Mouse (Mus musculus): ENCODE measurements around the gene Xirp1. TPM values are rescaled to one million over a fixed set of nuclear protein-coding genes. Genes with fewer than 3 reads are reported as not detected.

The Xirp1 gene
- polyA plus RNA-seq, 1 experiment from 2014 or later = 0.05 TPM

- TF ChIP-seq EP300 (optimal IDR thresholded peaks at IDR 0.05) (no peak), CTCF (IDR thresholded peaks at IDR 0.05; ENCODE audit: low read depth) (0 out of 2 replicates have a peak, but pooled peaks have one; percentile 10)
- Histone ChIP-seq H3K4me2 (replicated peaks; ENCODE audit: low read depth) (peak overlapping the region; percentile 72), H3K27ac (replicated peaks) (peak overlapping the region; percentile 93), H3K9ac (ENCODE audit: low read length) (peak overlapping the region; percentile 92), H3K4me1 (replicated peaks; ENCODE audit: control insufficient read depth, insufficient read depth) (peaks cover 9% of the 10 kb centered on the region; the same call in 1 of the 2 replicates), H3K4me3 (ENCODE audit: low read depth, low read length) (peak overlapping the region; percentile 75), H3K9me3 (ENCODE audit: control insufficient read depth, low read length) (no peaks in the 10 kb centered on the region), H3K27me3 (ENCODE audit: control insufficient read depth, insufficient read depth, low read length) (no peaks in the 10 kb centered on the region; the same call in 1 of the 2 replicates), H3K36me3 (ENCODE audit: control insufficient read depth, insufficient read depth, low read length) (no peaks in the 10 kb centered on the region)
- peak; percentile 77 for DNase-seq (ENCODE audit: low spot score)
- peak; percentile 36 for ATAC-seq (ENCODE audit: low FRiP score, low TSS enrichment)
- WGBS = 0% methylated on average over 33 of the region's 48 CpGs
Observed at GRCm38 (mm10) chr9:119982956-119983551, 40.3 kb downstream of the Xirp1 start.

GRCm38 (mm10) chr9:119982241-119982811 lies 41.1 kb downstream of the Xirp1 start:
- peaks cover 15% of the 10 kb centered on the region; the same call in 1 of the 2 replicates for H3K4me1 ChIP-seq (replicated peaks; ENCODE audit: control insufficient read depth, insufficient read depth)
- H3K9me3 ChIP-seq (ENCODE audit: control insufficient read depth, low read length) = no peaks in the 10 kb centered on the region
- H3K27me3 ChIP-seq (ENCODE audit: control insufficient read depth, insufficient read depth, low read length) = no peaks in the 10 kb centered on the region; the same call in 1 of the 2 replicates
- DNase-seq (ENCODE audit: low spot score) (peak; percentile 75), ATAC-seq (ENCODE audit: low FRiP score, low TSS enrichment) (peak; percentile 30)
- peak overlapping the region; percentile 93 for H3K27ac ChIP-seq (replicated peaks)
- H3K9ac ChIP-seq (ENCODE audit: low read length) = peak overlapping the region; percentile 92
- peak overlapping the region; percentile 72 for H3K4me2 ChIP-seq (replicated peaks; ENCODE audit: low read depth)
- no peaks in the 10 kb centered on the region for H3K36me3 ChIP-seq (ENCODE audit: control insufficient read depth, insufficient read depth, low read length)
- 2% methylated on average over 11 of the region's 11 CpGs for WGBS
- peak; percentile 54 for TF ChIP-seq EP300 (optimal IDR thresholded peaks at IDR 0.05)
- peak; percentile 70 for TF ChIP-seq CTCF (IDR thresholded peaks at IDR 0.05; ENCODE audit: low read depth)
- peak overlapping the region; percentile 75 for H3K4me3 ChIP-seq (ENCODE audit: low read depth, low read length)

- 1% methylated on average over 16 of the region's 16 CpGs for WGBS
- peak; percentile 68 for TF ChIP-seq EP300 (optimal IDR thresholded peaks at IDR 0.05)
- TF ChIP-seq CTCF (IDR thresholded peaks at IDR 0.05; ENCODE audit: low read depth) = peak; percentile 16
- Histone ChIP-seq H3K27ac (replicated peaks) (peak overlapping the region; percentile 93), H3K27me3 (ENCODE audit: control insufficient read depth, insufficient read depth, low read length) (no peaks in the 10 kb centered on the region; the same call in 1 of the 2 replicates), H3K9ac (ENCODE audit: low read length) (peak overlapping the region; percentile 92), H3K4me2 (replicated peaks; ENCODE audit: low read depth) (peak overlapping the region; percentile 72), H3K4me1 (replicated peaks; ENCODE audit: control insufficient read depth, insufficient read depth) (peaks cover 17% of the 10 kb centered on the region; the same call in 1 of the 2 replicates), H3K4me3 (ENCODE audit: low read depth, low read length) (peak overlapping the region; percentile 75), H3K9me3 (ENCODE audit: control insufficient read depth, low read length) (no peaks in the 10 kb centered on the region), H3K36me3 (ENCODE audit: control insufficient read depth, insufficient read depth, low read length) (no peaks in the 10 kb centered on the region)
- DNase-seq (ENCODE audit: low spot score) (peak; percentile 81), ATAC-seq (ENCODE audit: low FRiP score, low TSS enrichment) (peak; percentile 55)
Observed at GRCm38 (mm10) chr9:119981183-119982179, 41.9 kb downstream of the Xirp1 start.

DNA sequence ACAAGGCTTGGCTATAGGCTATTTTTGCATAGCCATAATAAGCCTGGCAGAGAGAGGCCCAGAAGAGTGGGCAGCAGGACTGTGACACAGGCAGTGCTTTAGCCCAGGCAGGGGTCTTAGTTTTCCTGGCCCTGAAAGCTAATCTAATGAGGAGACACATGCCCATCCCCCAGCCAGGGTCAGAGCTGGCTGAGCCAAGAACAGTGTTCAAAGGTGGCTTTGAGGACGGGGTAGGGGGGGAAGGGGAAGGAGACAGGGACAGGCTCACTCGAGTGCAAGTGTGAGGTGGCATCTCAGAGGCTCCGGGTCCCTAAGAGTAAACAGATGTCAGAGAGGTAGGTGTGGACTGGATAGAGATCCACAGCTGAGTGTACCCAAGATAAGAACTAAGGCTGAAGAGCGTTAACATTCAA lies 42.6 kb downstream of the Xirp1 start:
- no peaks in the 10 kb centered on the region for H3K9me3 ChIP-seq (ENCODE audit: control insufficient read depth, low read length)
- peak overlapping the region; percentile 92 for H3K9ac ChIP-seq (ENCODE audit: low read length)
- H3K4me3 ChIP-seq (ENCODE audit: low read depth, low read length) = peak overlapping the region; percentile 75
- H3K27me3 ChIP-seq (ENCODE audit: control insufficient read depth, insufficient read depth, low read length) = no peaks in the 10 kb centered on the region; the same call in 1 of the 2 replicates
- peak overlapping the region; percentile 93 for H3K27ac ChIP-seq (replicated peaks)
- 8% methylated on average over 4 of the region's 4 CpGs for WGBS
- ATAC-seq (ENCODE audit: low FRiP score, low TSS enrichment) = no peak
- DNase-seq (ENCODE audit: low spot score) = no peak
- H3K4me2 ChIP-seq (replicated peaks; ENCODE audit: low read depth) = peak overlapping the region; percentile 72
- peaks cover 17% of the 10 kb centered on the region; the same call in 1 of the 2 replicates for H3K4me1 ChIP-seq (replicated peaks; ENCODE audit: control insufficient read depth, insufficient read depth)
- no peak for TF ChIP-seq CTCF (IDR thresholded peaks at IDR 0.05; ENCODE audit: low read depth)
- no peaks in the 10 kb centered on the region for H3K36me3 ChIP-seq (ENCODE audit: control insufficient read depth, insufficient read depth, low read length)

GRCm38 (mm10) chr9:119979749-119980148 lies 43.6 kb downstream of the Xirp1 start:
- no peak overlapping the region for H3K4me3 ChIP-seq (ENCODE audit: low read depth, low read length)
- WGBS = 57% methylated on average over 2 of the region's 2 CpGs
- peaks cover 17% of the 10 kb centered on the region; the same call in 1 of the 2 replicates for H3K4me1 ChIP-seq (replicated peaks; ENCODE audit: control insufficient read depth, insufficient read depth)
- no peak overlapping the region for H3K4me2 ChIP-seq (replicated peaks; ENCODE audit: low read depth)
- no peak for DNase-seq (ENCODE audit: low spot score)
- H3K27me3 ChIP-seq (ENCODE audit: control insufficient read depth, insufficient read depth, low read length) = no peaks in the 10 kb centered on the region; the same call in 1 of the 2 replicates
- no peak overlapping the region for H3K27ac ChIP-seq (replicated peaks)
- no peak overlapping the region for H3K9ac ChIP-seq (ENCODE audit: low read length)
- H3K9me3 ChIP-seq (ENCODE audit: control insufficient read depth, low read length) = no peaks in the 10 kb centered on the region
- no peak for TF ChIP-seq CTCF (IDR thresholded peaks at IDR 0.05; ENCODE audit: low read depth)
- no peak for TF ChIP-seq EP300 (optimal IDR thresholded peaks at IDR 0.05)
- no peak for ATAC-seq (ENCODE audit: low FRiP score, low TSS enrichment)
- no peaks in the 10 kb centered on the region for H3K36me3 ChIP-seq (ENCODE audit: control insufficient read depth, insufficient read depth, low read length)
